Mouse (Mus musculus): ENCODE results near the gene 2610044O15Rik8. TPM values are rescaled to one million over a fixed set of nuclear protein-coding genes. Genes with fewer than 3 reads are reported as not detected.

Gene 2610044O15Rik8
- polyA plus RNA-seq (2012; rRNA removed) = 10.8 and 14.5 TPM in 2 replicates

GRCm38 (mm10) chr8:129234027-129234733 lies at the start of gene 2610044O15Rik8:
TSS of gene 2610044O15Rik8 (minus strand) at chr8:129234406.

Other genes with a start within 250 kb of the 2610044O15Rik8 start
- not detected in 2 replicates for gene Ccdc7a, start 168.9 kb downstream of the 2610044O15Rik8 start, polyA plus RNA-seq (2012; rRNA removed)
- not detected in 2 replicates for gene Ccdc7b, start 167.3 kb downstream of the 2610044O15Rik8 start, polyA plus RNA-seq (2012; rRNA removed)
- not detected in 2 replicates for gene Gm10999, start 102.7 kb downstream of the 2610044O15Rik8 start, polyA plus RNA-seq (2012; rRNA removed)

Data from central nervous system, embryonic 18 days (tissue).